Mouse (Mus musculus) lung, embryonic 16.5 days (tissue): ENCODE results near the gene Gast. TPM values are rescaled to one million over a fixed set of nuclear protein-coding genes. Genes with fewer than 3 reads are reported as not detected.

ENCODE experiments used
- ATAC-seq: fragments of 200-750 bp; cut with Nextera tagmentation; 2 replicates; pipeline ENCODE4 v1.8.0; 2017; ENCODE audit warnings: low read depth, mild to moderate bottlenecking, moderate library complexity
- H3K27ac ChIP-seq: fragments of 300-500 bp; sonication (generic); 2 replicates; pipeline ENCODE4 v1.5.1; 2014; ENCODE audit warnings: mild to moderate bottlenecking, control low read depth, low read length
- H3K27me3 ChIP-seq: fragments of 300-500 bp; sonication (generic); 2 replicates; pipeline ENCODE4 v1.6.1; 2014; ENCODE audit warnings: low read depth, low read length, mixed read lengths; ENCODE audit not compliant: control insufficient read depth, insufficient read depth
- H3K36me3 ChIP-seq: fragments of 300-500 bp; sonication (generic); 2 replicates; pipeline ENCODE4 v1.6.1; 2014; ENCODE audit warnings: low read length; ENCODE audit not compliant: control insufficient read depth, insufficient read depth
- H3K4me1 ChIP-seq: fragments of 300-500 bp; sonication (generic); replicated peaks from 2 replicates; pipeline ENCODE4 v1.6.1; 2014; ENCODE audit warnings: low read length, mixed read lengths; ENCODE audit not compliant: control insufficient read depth, insufficient read depth
- H3K4me2 ChIP-seq: fragments of 300-500 bp; sonication (generic); 2 replicates; pipeline ENCODE4 v1.6.1; 2014; ENCODE audit warnings: low read depth, low read length, control low read depth
- H3K4me3 ChIP-seq: fragments of 300-500 bp; sonication (generic); 2 replicates; pipeline ENCODE4 v1.5.1; 2014; ENCODE audit warnings: mild to moderate bottlenecking, low read length, control low read depth
- H3K9ac ChIP-seq: fragments of 300-500 bp; sonication (generic); 2 replicates; pipeline ENCODE4 v1.6.1; 2014; ENCODE audit warnings: low read length, control low read depth
- H3K9me3 ChIP-seq: fragments of 300-500 bp; sonication (generic); 2 replicates; pipeline ENCODE4 v1.6.1; 2016; ENCODE audit warnings: low read length; ENCODE audit not compliant: control insufficient read depth
- WGBS: fragments of 180-500 bp; shearing (Covaris S2); extraction: QIAGEN DNeasy Blood & Tissue Kit; methylation state at CpG from one replicate; pipeline ENCODE4 v1.1.7; 2014; 5-methylcytosine and 5-hydroxymethylcytosine counted together
- polyA plus RNA-seq: library from polyadenylated mRNA; unstranded; fragments of >200 nt; fragmentation: Nextera tagmentation; extraction: Ambion mirVana; gene quantifications from 2 replicates; pipeline ENCODE4 v1.2.1, GENCODE M21; 2015

The Gast gene
- not detected in 2 replicates for polyA plus RNA-seq

- Histone ChIP-seq H3K4me2 (no peak within 1 kb of the TSS), H3K9ac (no peak within 1 kb of the TSS), H3K27me3 (no peaks in the 10 kb centered on the region), H3K9me3 (no peaks in the 10 kb centered on the region), H3K4me1 (no peaks in the 10 kb centered on the region), H3K4me3 (no peak within 1 kb of the TSS), H3K36me3 (no peaks in the 10 kb centered on the region), H3K27ac (no peak within 1 kb of the TSS)
- WGBS = 73% methylated on average over 6 of the region's 6 CpGs
- no peak for ATAC-seq
Measured at GRCm38 (mm10) chr11:100333944-100334457, at the start of gene Gast. TSS of gene Gast (plus strand) at chr11:100334407.

DNA sequence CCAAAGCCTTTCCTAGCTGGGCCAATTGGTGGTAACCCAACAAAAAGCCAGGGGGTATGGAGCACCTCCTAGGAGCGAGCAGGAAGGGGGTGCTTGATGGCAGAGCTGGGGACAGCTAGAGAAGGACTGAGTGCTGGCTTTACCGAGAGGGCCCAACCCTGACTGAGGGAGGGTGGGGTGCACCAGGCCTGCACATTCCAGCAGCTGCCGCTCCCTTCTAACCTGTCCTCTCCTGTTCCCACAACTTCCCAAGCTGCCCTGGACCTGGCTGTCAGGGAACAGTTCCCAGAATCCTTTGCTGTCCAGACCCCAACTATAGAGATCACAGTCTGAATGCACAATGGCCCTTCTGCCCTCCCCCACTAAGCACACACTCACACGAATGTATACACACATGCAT is 49.2 kb upstream of the Gast start:
- 61% methylated on average over 4 of the region's 4 CpGs for WGBS
- H3K27me3 ChIP-seq = no peaks in the 10 kb centered on the region
- H3K27ac ChIP-seq = peak overlapping the region; percentile 54
- H3K4me2 ChIP-seq = no peak overlapping the region
- H3K9me3 ChIP-seq = no peaks in the 10 kb centered on the region
- H3K36me3 ChIP-seq = no peaks in the 10 kb centered on the region
- H3K9ac ChIP-seq = peak overlapping the region; percentile 26; the same call in 1 of the 2 replicates
- peak; percentile 27; the same call in 1 of the 2 replicates for ATAC-seq
- H3K4me1 ChIP-seq = peaks cover 11% of the 10 kb centered on the region
- no peak overlapping the region for H3K4me3 ChIP-seq

DNA sequence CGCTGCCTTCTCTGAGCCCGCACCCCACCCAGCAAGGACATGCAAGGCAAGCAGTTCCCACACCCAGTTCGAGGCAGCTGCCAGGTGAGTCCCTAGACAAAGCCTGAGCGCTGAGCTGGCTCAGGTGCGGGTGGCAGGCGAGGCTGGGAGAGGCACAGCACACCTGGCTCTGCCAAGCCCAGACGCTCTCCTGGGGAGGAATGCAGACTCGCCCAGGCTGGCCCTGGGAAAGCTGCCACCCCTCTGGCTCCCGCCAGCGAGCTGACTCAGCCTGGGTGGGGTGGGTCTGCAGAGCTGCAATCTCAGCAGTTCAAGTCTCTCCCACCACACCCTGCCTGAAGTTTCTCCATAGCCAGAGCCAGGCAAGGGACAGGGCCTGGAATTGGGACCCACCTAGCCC is 47.2 kb upstream of the Gast start:
- Histone ChIP-seq H3K4me3 (no peak overlapping the region), H3K27ac (peak overlapping the region; percentile 95)
- 33% methylated on average over 10 of the region's 10 CpGs for WGBS

DNA sequence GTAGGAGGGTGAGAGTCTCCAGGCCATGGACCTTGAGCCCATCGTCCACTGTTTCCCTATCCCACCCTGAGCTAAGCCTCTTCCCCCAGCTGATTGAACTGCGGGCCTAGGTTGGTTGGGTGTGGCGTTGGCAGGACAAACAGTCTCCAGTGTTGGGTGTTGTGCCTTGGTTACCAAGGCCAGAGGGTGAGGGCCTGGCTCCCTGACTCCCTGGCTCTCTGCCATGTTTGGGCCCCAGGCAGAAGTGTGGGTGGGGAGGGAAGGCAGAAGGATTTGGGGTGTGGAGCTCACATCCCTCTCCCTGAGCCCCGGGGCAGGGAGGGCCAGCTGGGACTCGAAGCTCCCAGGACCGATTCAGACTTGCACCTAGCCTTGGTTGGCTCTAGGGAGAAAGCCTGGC is 45.3 kb upstream of the Gast start:
- no peak overlapping the region for H3K4me2 ChIP-seq
- ATAC-seq = peak; percentile 55
- no peaks in the 10 kb centered on the region for H3K36me3 ChIP-seq
- peak overlapping the region; percentile 81 for H3K27ac ChIP-seq
- H3K4me1 ChIP-seq = peaks cover 22% of the 10 kb centered on the region
- no peaks in the 10 kb centered on the region for H3K27me3 ChIP-seq
- no peak overlapping the region for H3K4me3 ChIP-seq
- no peak overlapping the region for H3K9ac ChIP-seq
- WGBS = 68% methylated on average over 6 of the region's 6 CpGs
- no peaks in the 10 kb centered on the region for H3K9me3 ChIP-seq

More for the DNA sequence above, 47.2 kb upstream of the Gast start:
- Histone ChIP-seq H3K4me2 (no peak overlapping the region), H3K4me1 (peaks cover 22% of the 10 kb centered on the region), H3K36me3 (no peaks in the 10 kb centered on the region), H3K9me3 (no peaks in the 10 kb centered on the region), H3K27me3 (no peaks in the 10 kb centered on the region), H3K9ac (peak overlapping the region; percentile 51)
- peak; percentile 86 for ATAC-seq

GRCm38 (mm10) chr11:100290235-100290634 is 44.0 kb upstream of the Gast start:
- no peaks in the 10 kb centered on the region for H3K36me3 ChIP-seq
- H3K9me3 ChIP-seq = no peaks in the 10 kb centered on the region
- no peak overlapping the region for H3K4me2 ChIP-seq
- H3K27ac ChIP-seq = peak overlapping the region; percentile 81
- 0 out of 2 replicates have a peak, but pooled peaks have one; percentile 6 for ATAC-seq
- 23% methylated on average over 5 of the region's 5 CpGs for WGBS
- peaks cover 20% of the 10 kb centered on the region for H3K4me1 ChIP-seq
- no peak overlapping the region for H3K4me3 ChIP-seq
- H3K27me3 ChIP-seq = no peaks in the 10 kb centered on the region
- peak overlapping the region; percentile 1; the same call in 1 of the 2 replicates for H3K9ac ChIP-seq

DNA sequence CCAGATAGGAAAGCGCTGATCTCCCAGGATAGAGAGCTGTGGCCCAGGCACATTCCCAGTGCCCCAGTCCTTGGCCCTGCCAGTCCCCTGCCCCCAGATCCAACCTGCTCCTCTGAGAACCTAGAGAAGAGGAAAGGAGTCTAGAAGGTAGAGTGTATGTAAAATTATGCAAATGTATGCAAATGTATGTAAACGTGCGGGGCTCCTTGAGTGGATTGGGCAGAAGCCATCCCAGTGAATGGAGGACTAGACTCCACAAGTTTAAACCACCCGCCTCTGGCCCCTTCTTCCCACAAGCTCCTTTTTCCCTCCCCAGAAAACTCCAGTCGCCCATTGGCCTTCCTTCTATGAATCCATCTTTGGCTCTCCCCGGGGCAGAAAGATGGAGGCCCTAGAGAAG is 41.3 kb upstream of the Gast start:
- Histone ChIP-seq H3K4me3 (no peak overlapping the region), H3K9ac (no peak overlapping the region), H3K27ac (no peak overlapping the region), H3K27me3 (no peaks in the 10 kb centered on the region), H3K9me3 (no peaks in the 10 kb centered on the region), H3K36me3 (no peaks in the 10 kb centered on the region), H3K4me1 (peaks cover 19% of the 10 kb centered on the region), H3K4me2 (no peak overlapping the region)
- WGBS = 65% methylated on average over 6 of the region's 6 CpGs
- no peak for ATAC-seq

DNA sequence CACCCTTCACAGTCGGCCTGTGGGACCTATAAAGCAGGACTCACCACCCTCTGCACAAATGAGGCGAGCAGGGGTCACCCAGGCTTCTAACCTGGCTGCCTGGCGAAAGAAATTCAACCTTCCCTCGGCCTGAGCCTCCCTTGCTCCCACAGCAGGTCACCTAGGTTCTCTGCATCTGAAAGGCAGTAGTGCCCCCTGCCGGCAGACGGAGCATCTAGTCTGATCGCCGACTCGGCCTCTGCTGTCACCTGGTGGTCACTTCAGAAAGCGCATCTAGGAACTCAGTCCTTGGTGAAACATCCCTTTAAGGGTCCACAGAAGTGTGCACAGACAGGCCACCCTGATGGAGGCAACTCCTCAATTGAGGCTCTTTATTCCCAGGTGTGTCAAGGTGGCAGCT is 38.9 kb upstream of the Gast start:
- 4% methylated on average over 10 of the region's 10 CpGs for WGBS
- ATAC-seq = peak; percentile 57
- H3K4me2 ChIP-seq = no peak overlapping the region

GRCm38 (mm10) chr11:100297801-100298200 is 36.4 kb upstream of the Gast start:
- no peaks in the 10 kb centered on the region for H3K9me3 ChIP-seq
- WGBS = 33% methylated on average over 5 of the region's 5 CpGs
- peak overlapping the region; percentile 41 for H3K4me2 ChIP-seq
- no peak overlapping the region for H3K27ac ChIP-seq
- no peaks in the 10 kb centered on the region; the same call in 1 of the 2 replicates for H3K4me1 ChIP-seq
- no peak for ATAC-seq
- no peaks in the 10 kb centered on the region for H3K36me3 ChIP-seq
- H3K9ac ChIP-seq = no peak overlapping the region
- no peaks in the 10 kb centered on the region for H3K27me3 ChIP-seq
- peak overlapping the region; percentile 22 for H3K4me3 ChIP-seq

More for the DNA sequence above, 38.9 kb upstream of the Gast start:
- H3K4me3 ChIP-seq = no peak overlapping the region
- peak overlapping the region; percentile 45; the same call in 1 of the 2 replicates for H3K9ac ChIP-seq
- no peaks in the 10 kb centered on the region for H3K27me3 ChIP-seq
- H3K4me1 ChIP-seq = peaks cover 8% of the 10 kb centered on the region
- no peak overlapping the region for H3K27ac ChIP-seq
- H3K36me3 ChIP-seq = no peaks in the 10 kb centered on the region
- no peaks in the 10 kb centered on the region for H3K9me3 ChIP-seq

GRCm38 (mm10) chr11:100298274-100299036 is 35.8 kb upstream of the Gast start:
- Histone ChIP-seq H3K27me3 (no peaks in the 10 kb centered on the region), H3K36me3 (no peaks in the 10 kb centered on the region), H3K4me3 (peak overlapping the region; percentile 22), H3K9ac (no peak overlapping the region), H3K9me3 (no peaks in the 10 kb centered on the region), H3K4me1 (no peaks in the 10 kb centered on the region; the same call in 1 of the 2 replicates), H3K27ac (no peak overlapping the region), H3K4me2 (peak overlapping the region; percentile 41)
- peak; percentile 37 for ATAC-seq
- WGBS = 17% methylated on average over 18 of the region's 18 CpGs
